Mouse (Mus musculus): ENCODE data around the gene Acsf3. TPM values are rescaled to one million over a fixed set of nuclear protein-coding genes. Genes with fewer than 3 reads are reported as not detected.
A peak's percentile ranks its signal among the peaks of the same experiment; 100 is the strongest.

Gene Acsf3
- total RNA-seq, 2 experiments from 2014 or later: 24.7 to 26.8 TPM

- intact Hi-C loops (cut with DNase I): no loop called here
- peak in 1 of 2 experiments; percentile 26 for DNase-seq
Measured at GRCm38 (mm10) chr8:122806956-122807538, 31.8 kb downstream of the Acsf3 start.

DNA sequence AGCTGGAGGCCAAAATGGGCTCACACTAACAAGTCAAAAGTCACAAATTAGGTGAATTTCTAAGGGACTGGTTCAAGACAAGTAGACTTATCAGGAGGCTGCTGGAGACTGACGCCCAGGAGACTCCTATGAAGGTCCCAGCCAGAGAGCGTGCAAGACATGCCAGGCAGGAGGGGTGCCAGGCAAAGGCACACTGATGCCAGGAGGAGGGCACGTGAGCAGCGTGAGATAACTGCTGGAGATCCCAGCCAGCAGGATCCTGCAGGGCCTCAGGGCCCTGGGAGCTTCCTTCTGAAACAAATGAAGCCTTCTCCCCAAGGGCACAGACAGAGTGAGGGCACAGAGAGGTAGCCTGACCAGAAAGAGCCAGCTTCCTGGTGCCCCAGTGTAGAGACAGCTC, 32.6 kb downstream of the Acsf3 start:
- intact Hi-C loops (cut with DNase I): no loop called here
- peak; percentile 47 to 69 for DNase-seq

DNA sequence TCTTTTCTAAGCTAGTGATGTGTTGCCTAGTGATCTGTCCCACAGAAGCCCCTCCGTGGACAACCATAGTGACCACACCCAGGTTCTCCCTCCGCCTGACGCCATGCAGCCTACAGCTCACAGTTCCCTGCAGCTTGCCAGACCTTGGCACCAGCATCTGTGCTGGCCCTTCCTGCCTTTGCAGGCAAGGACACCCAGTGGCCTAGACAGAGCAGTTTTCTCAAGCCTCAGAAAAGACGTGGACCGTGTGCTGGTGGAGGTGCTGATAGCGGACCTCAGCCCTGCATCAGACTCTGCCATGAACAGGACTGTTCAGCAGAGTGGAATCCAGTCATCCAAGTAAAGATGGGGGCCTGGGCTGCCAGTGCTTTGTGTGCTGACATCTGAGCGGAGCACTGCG, 35.1 kb downstream of the Acsf3 start:
- intact Hi-C loops (cut with DNase I): loop anchor here (5.0 kb wide), 2 partner anchors 133 to 293 kb away; no protein-coding TSS in a partner anchor
- DNase-seq: no peak

DNA sequence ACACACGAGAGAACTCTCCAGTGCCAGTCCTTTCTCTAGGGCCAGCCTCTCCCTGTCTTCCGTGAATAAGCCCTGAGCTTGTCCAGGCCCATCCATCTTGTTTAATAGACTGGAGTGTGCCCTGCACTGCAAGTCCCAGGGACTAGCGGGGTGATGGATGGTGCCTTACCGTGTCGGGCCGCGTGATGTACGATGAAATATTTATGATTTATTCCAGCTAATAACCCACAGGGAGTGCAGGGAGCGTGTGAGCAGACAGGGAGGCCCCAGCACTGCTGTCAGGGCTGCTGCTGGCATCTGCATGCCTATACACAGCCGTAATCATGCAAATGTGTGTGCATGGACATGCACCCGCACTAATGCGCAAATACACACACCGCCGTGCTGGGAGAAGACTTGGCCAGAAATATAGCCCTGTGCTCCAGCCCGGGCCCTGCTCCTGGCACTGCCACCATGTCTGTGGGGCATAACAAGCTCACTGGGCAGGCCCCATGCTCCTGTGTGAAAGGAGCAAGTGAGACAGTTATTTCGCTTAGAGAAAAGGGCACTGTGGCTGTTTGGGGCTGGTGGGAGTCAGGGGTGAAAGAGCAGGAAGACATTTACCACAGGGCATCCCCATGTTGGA, 36.7 kb downstream of the Acsf3 start:
- no peak for DNase-seq
- intact Hi-C loops (cut with DNase I): loop anchor here (5.0 kb wide), 2 partner anchors 135 to 295 kb away; no protein-coding TSS in a partner anchor

- no peak for DNase-seq
- intact Hi-C loops (cut with DNase I): loop anchor here (5.0 kb wide), 2 partner anchors 135 to 295 kb away; no protein-coding TSS in a partner anchor
Measured at GRCm38 (mm10) chr8:122812610-122813250, 37.4 kb downstream of the Acsf3 start.

DNA sequence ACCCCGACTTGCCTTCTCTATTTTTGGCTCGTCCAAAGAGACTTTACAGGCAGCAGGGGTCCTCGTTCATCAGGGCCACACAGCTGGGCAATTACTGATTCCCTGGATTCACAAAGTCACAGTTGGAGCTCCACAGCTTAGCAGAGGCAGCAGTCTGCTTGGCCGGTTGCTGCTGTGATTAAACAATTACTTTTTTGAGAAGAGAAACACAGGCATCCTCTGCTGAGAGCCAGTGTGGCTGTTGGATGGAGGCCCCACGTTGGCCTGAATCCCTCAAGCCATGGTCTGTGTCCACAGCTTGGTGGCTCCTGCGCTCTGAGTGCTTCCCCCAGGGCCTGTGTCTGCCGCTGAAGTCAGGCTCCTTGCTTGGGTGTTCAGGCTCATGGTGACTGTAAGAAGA, 39.3 kb downstream of the Acsf3 start:
- intact Hi-C loops (cut with DNase I): loop anchor here (5.0 kb wide), 2 partner anchors 137 to 297 kb away; no protein-coding TSS in a partner anchor
- DNase-seq: peak in 1 of 2 experiments; percentile 37

DNA sequence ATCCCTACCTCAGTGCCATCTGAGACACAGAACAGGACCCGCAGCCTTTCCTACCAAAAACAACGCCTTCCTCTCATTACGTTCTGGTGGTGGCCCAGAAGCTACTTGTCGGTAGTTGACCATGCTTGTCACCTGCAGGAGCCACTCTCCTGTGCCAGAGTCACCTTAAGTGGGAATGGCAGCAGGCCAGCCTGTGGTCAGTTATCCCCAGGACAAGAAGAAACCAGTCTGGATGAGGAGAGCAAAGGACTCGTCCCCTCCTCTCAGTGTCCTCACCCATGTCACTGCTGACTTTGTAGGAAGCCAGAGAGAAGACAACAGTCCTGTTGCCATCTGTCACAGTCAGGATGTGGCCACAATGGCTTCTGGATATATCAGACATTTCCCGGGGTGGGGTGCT, 41.7 kb downstream of the Acsf3 start:
- intact Hi-C loops (cut with DNase I): no loop called here
- DNase-seq: no peak

DNA sequence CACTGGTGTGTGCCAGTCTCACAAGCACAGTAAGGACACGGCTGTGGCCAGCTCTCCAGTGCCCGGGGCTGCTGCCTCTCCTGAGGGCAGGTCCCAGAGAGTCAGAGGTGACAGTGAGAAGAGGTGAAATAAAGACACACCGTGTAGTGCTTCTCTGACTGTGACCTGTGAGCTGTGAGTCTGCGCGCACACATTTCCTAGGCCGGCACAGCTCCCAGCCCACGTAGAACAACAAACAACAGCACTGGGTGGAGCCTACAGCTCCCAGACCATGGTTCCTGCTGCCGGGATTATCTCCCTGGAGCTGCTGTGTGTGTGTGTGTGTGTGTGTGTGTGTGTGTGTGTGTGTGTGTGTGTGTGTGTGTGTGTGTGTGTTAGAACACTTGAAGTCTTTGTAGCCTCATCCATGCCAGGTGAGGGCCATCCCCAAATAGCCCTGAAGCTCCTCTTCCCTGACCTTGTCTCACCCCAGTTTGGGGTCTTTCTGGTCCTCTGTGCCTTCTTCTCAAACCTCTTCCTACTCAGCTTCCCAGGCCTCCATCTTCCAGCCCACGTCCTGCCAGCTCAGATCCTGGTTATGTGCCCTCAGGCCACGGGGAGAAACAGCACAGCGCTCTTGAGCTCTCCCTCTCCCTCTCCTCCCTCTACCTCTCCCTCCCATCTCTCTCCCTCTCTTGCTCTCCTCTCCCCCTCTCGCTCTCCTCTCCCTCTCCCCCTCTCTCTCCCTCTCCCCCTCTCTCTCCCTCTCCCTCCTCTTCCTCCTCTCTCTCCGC, 42.6 kb downstream of the Acsf3 start:
- intact Hi-C loops (cut with DNase I): no loop called here
- DNase-seq: no peak

DNA sequence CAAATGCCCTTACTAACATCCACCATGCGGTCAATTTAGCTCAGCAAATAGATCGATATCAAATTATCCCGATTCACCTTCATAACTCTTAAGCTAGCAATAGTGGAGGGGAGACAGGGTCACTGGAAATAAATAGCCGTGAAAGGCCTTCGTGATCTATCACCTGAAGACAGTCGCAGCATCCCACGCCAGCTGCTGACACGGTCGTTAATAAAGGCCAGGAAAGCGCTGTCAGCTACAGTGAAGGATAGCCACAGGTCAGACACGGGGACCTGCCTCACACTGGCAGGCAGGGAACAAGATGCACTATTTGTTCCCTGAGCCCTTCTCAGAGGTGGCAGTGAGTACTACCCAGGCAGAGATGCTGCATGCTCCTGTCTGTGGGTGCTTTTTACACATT, 44.5 kb downstream of the Acsf3 start:
- DNase-seq: no peak
- intact Hi-C loops (cut with DNase I): no loop called here

DNA sequence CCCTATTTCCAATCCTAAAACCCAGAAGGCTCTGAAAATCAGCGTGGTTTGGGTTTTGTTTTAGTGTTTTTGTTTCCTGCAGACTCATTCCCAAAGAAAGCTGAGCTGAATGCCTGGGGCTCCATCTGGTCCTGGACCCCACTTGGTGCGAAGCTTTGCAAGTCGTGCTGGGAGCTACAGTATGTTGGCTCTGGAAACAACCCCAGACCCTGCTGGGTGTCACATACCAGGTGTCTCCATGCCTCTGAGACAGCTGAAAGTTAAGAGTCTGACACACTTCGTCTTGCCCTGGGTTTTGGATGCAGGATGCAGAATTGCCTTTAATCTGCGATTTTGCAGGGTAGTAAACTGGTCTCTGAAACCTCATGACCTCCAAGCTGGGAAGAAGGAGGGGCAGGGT, 49.3 kb downstream of the Acsf3 start:
- intact Hi-C loops (cut with DNase I): no loop called here
- no peak for DNase-seq

GRCm38 (mm10) chr8:122824986-122825385, 49.7 kb downstream of the Acsf3 start:
- intact Hi-C loops (cut with DNase I): no loop called here

GRCm38 (mm10) chr8:122825408-122825807, 50.1 kb downstream of the Acsf3 start:
- intact Hi-C loops (cut with DNase I): no loop called here

More at GRCm38 (mm10) chr8:122824986-122825385, 49.7 kb downstream of the Acsf3 start:
- no peak for DNase-seq

DNA sequence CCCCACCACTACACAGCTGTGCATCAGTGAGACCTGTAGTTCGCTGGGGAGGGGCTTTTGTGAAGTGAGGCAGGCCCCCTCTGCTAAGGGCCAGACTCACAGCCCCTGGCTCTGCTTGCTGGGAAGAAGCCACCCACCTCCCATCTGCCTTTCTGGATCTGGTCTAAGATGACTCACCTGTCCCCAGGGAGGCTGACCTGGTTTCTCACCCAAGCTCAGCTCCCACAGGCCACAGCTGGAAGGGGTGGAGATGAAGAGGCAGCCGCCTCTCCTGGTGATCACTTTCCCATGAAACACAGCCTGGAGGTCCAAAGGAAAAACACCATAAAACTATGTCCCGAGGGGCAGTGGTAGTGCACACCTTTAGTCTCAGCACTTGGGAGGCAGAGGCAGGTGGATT, 54.1 kb downstream of the Acsf3 start:
- intact Hi-C loops (cut with DNase I): no loop called here
- no peak for DNase-seq

More at GRCm38 (mm10) chr8:122825408-122825807, 50.1 kb downstream of the Acsf3 start:
- DNase-seq: no peak

GRCm38 (mm10) chr8:122830349-122831061, 55.2 kb downstream of the Acsf3 start:
- DNase-seq: peak; percentile 90 to 97

DNA sequence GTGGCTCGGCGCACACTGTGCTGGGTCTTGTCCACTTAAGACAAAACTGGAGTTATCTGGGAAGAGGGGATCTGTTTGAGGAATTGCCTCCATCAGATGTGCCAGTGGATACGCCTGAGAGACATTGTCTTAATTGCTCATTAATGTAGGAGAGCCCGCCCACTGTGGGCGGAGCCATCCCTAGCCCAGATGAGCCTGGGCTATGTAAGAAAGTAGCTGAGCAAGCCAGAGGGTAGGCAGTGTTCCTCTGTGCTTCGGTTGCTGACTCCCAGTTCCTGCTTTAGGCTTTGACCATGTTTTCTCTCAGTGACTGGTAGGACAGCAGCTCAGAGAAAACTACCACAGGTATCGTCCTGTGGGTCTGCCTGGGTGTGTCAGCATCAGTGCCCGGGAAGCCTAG, 59.1 kb downstream of the Acsf3 start:
- intact Hi-C loops (cut with DNase I): no loop called here

More at GRCm38 (mm10) chr8:122830349-122831061, 55.2 kb downstream of the Acsf3 start:
- intact Hi-C loops (cut with DNase I): loop anchor here (1.0 to 2.0 kb wide), 3 partner anchors 152 to 330 kb away; no protein-coding TSS in a partner anchor

DNA sequence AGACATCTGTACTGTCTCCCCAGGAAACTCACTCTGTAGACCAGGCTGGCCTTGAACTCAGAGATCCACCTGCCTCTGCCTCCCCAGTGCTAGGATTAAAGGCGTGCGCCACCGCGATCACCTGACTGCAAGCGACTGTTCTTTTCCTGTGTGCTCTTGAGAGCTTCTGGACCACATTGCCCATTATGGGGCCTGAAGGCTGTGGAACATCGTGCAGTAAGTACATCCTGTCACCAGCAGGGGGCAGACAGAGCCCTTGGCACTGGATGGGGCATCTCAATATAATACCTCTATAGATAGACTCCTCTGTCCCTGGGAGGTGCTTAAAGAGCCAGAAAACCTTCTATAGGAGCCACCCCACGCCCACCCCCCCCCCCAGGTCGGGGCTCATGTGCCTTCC, 59.7 kb downstream of the Acsf3 start:
- intact Hi-C loops (cut with DNase I): loop anchor here (5.0 kb wide), 3 partner anchors 232 to 367 kb away; partner anchors contain the start of gene Rpl13
- peak; percentile 74 to 85 for DNase-seq

More for the DNA sequence above, 59.1 kb downstream of the Acsf3 start:
- no peak for DNase-seq

- DNase-seq: no peak
- intact Hi-C loops (cut with DNase I): loop anchor here (5.0 kb wide), 3 partner anchors 231 to 366 kb away; partner anchors contain the start of gene Rpl13
Measured at GRCm38 (mm10) chr8:122836199-122836598, 60.9 kb downstream of the Acsf3 start.

- intact Hi-C loops (cut with DNase I): loop anchor here (5.0 kb wide), 3 partner anchors 231 to 366 kb away; partner anchors contain the start of gene Rpl13
- no peak for DNase-seq
Measured at GRCm38 (mm10) chr8:122836696-122837095, 61.4 kb downstream of the Acsf3 start.

- intact Hi-C loops (cut with DNase I): no loop called here
- no peak for DNase-seq
Measured at GRCm38 (mm10) chr8:122844161-122844560, 68.9 kb downstream of the Acsf3 start.

GRCm38 (mm10) chr8:122845662-122846061, 70.4 kb downstream of the Acsf3 start:
- intact Hi-C loops (cut with DNase I): no loop called here
- DNase-seq: peak; percentile 43 to 66
